Mouse (Mus musculus) kidney, adult 18-20 months (tissue): ENCODE results near the gene Tars.

Experiments
- DNase-seq: peaks from one replicate; pipeline ENCODE4 v3.0.0; 2021

The Tars gene

GRCm38 (mm10) chr15:11361824-11362223, 37.6 kb downstream of the Tars start:
- no peak for DNase-seq

GRCm38 (mm10) chr15:11360888-11361287, 38.6 kb downstream of the Tars start:
- no peak for DNase-seq

DNA sequence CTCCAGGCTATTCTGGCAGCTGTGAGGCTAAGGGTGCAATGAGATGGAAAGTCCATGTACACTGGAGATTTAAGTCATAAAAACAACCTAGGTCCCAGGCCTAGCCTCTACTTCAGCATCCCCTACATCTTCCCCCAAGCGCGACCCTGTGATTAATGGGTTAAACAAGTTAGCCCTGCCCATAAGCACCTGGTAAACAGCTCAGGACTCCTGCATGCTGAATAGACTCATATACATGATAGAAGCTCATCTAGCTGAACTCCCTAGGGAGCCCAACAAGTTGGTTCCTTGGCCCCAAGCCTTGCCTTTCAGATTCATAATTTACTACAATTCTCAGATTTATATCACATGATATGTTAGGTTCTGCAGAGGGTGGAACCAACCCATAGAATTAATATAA, 42.0 kb downstream of the Tars start:
- no peak for DNase-seq

GRCm38 (mm10) chr15:11355865-11356264, 43.6 kb downstream of the Tars start:
- DNase-seq, result no peak

DNA sequence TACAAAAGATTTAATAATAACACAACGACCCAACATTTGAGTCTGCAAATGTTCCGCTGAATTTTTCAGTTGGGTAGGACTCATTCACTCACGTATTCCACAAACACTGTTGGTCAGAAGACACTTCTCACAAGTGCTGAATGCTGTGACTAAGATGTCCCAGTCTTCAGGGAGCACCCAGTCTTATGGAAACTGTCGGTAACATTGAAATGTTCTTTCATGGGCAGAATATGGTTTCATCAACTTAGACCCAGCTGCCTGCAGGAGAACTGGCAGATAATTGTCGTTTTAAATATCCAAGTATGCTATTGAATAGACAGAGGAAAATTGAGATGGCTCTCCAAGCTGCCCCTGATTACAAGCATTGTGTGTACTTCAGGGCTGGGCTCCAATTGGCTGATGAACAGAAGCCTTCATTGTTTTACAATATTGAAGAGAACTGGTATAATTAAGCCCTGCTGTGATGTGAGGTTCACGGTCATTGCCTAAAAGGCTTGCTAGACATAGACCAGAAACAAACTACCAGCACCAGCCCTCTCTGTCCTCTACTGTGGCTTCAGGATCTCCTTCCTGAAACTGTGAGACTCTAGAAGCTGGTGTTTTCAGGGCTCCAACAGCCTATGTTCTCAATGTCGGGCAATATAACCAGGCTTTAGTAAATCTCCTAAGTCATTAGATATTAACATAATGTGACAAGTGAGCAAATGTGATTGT, 59.8 kb downstream of the Tars start:
- DNase-seq, result no peak
